Mouse (Mus musculus): ENCODE measurements at regions not wholly inside any gene's neighbourhood (a gene's known extent, or its start where the extent isn't known, plus 50 kb on each side); places are given as distances from the start of the nearest gene placed in this dataset.

- peak; percentile 2 to 25 for DNase-seq (ENCODE audit: extremely low spot score in 1 of 2, low spot score in 1 of 2)
Measured at GRCm38 (mm10) chr15:45266620-45267263, 5132.6 kb downstream of the 9330182O14Rik start.

- peak in 1 of 2 experiments; percentile 30 for DNase-seq (ENCODE audit: extremely low spot score in 1 of 2, low spot score in 1 of 2)
Measured at GRCm38 (mm10) chr15:45273677-45274076, 5139.5 kb downstream of the 9330182O14Rik start.

GRCm38 (mm10) chr15:45321628-45322027 lies 5187.5 kb downstream of the 9330182O14Rik start:
- DNase-seq (ENCODE audit: extremely low spot score in 1 of 2, low spot score in 1 of 2), result no peak

GRCm38 (mm10) chr15:45350496-45350895 lies 5216.3 kb downstream of the 9330182O14Rik start:
- peak; percentile 20 to 38 for DNase-seq (ENCODE audit: extremely low spot score in 1 of 2, low spot score in 1 of 2)

All from frontal cortex, adult 2 months (tissue).